Comparison of ENCODE assay signal across 8 mouse cellular contexts in the genomic region with DNA sequence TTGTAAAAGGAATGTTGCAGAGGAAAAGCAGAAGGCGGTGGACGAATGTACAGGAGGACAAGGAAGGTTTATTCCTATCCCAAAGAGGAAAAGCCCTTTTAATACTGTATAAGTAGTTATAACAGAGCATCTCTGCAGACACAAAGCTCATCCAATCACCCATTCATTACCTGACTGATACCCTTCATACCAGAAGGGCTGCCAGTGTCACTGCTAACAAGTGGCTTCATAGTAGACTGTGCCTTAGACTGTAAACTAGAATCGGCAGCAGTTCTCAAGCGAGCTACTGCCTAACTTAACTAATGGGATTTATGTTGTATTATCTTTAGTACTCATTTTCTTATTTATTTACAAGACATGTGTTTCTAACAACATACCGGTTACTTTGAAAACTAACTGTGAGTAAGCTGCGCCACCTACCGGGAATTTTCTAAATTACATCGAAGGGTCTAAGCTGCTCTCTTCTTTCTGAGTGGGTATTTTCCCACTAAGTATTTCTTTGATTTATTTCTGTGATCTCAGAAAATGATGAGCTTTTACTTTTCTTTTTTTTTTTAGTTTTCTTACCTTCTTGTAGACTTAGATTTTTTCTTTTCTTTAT.
A peak's percentile ranks its signal among the peaks of the same experiment; 100 is the strongest.
DNase-seq lines count a peak whose midpoint lies in the region; ATAC-seq and TF ChIP-seq lines count a peak whose summit lies in the region.

No protein-coding gene starts in this region.

- H3K9me3 ChIP-seq in heart, embryonic 10.5 days, result no peaks in the 10 kb centered on the region
- no peaks in the 10 kb centered on the region for H3K9me3 ChIP-seq in midbrain, embryonic 13.5 days

- ATAC-seq in midbrain, embryonic 13.5 days, result peak; percentile 62; the same call in 1 of the 2 replicates
- ATAC-seq in activated CD4-positive, CD25-positive, alpha-beta regulatory T cell, adult 4 months, result no peak

- peak; percentile 7 to 64 for DNase-seq in heart, adult 18-20 months
- no peak for DNase-seq in heart, embryonic 10.5 days (ENCODE audit: low spot score)
- DNase-seq in 416B (ENCODE audit: low read depth), result peak; percentile 71
- peak; percentile 50 for DNase-seq in adrenal gland, postnatal 25 days
- DNase-seq in forelimb bud, embryonic 11.5 days (ENCODE audit: low read depth, low spot score), result peak; percentile 68
- peak; percentile 16 to 73 for DNase-seq in layer of hippocampus, adult 2 months (ENCODE audit: low spot score in 2 of 2)

- no peak overlapping the region for H3K9ac ChIP-seq in midbrain, embryonic 13.5 days (replicated peaks)

- H3K4me2 ChIP-seq in midbrain, embryonic 13.5 days (replicated peaks), result no peak overlapping the region

- 36% methylated on average over 8 of the region's 8 CpGs for WGBS in heart, embryonic 10.5 days
- 38% methylated on average over 8 of the region's 8 CpGs for WGBS in midbrain, embryonic 13.5 days

- H3K27me3 ChIP-seq in heart, embryonic 10.5 days (ENCODE audit: insufficient read depth, poor library complexity, severe bottlenecking), result no peaks in the 10 kb centered on the region
- H3K27me3 ChIP-seq in midbrain, embryonic 13.5 days, result no peaks in the 10 kb centered on the region

- no peaks in the 10 kb centered on the region for H3K36me3 ChIP-seq in heart, embryonic 10.5 days
- no peaks in the 10 kb centered on the region for H3K36me3 ChIP-seq in midbrain, embryonic 13.5 days

- no peak overlapping the region for H3K27ac ChIP-seq in heart, embryonic 10.5 days
- no peak overlapping the region for H3K27ac ChIP-seq in layer of hippocampus, adult 2 months
- no peak overlapping the region for H3K27ac ChIP-seq in midbrain, embryonic 13.5 days

- peak; percentile 86 for TF ChIP-seq CTCF in layer of hippocampus, adult 2 months (conservative IDR thresholded peaks at IDR 0.05)

- H3K4me1 ChIP-seq in heart, embryonic 10.5 days, result no peaks in the 10 kb centered on the region
- H3K4me1 ChIP-seq in midbrain, embryonic 13.5 days (replicated peaks), result no peaks in the 10 kb centered on the region

- H3K4me3 ChIP-seq in heart, embryonic 10.5 days, result no peak overlapping the region
- no peak overlapping the region for H3K4me3 ChIP-seq in layer of hippocampus, adult 2 months
- no peak overlapping the region for H3K4me3 ChIP-seq in midbrain, embryonic 13.5 days (replicated peaks)
